Mouse (Mus musculus) naive thymus-derived CD4-positive, alpha-beta T cell, adult 2 months (primary cell): Measurements from ENCODE around the gene Bckdhb.
"Not testable (repeated sequence)": the region's sequence is repeated elsewhere in the genome, so short reads cannot be mapped to it uniquely, and the experiment has no call there.

Source experiments
- DNase-seq: peaks from one replicate; pipeline ENCODE4 v3.0.0-alpha.2; 2011; ENCODE audit warnings: low read depth

Gene Bckdhb

GRCm38 (mm10) chr9:83963296-83963695 is 38.4 kb downstream of the Bckdhb start:
- no peak for DNase-seq

GRCm38 (mm10) chr9:83964376-83964775 is 39.4 kb downstream of the Bckdhb start:
- DNase-seq: no peak

DNA sequence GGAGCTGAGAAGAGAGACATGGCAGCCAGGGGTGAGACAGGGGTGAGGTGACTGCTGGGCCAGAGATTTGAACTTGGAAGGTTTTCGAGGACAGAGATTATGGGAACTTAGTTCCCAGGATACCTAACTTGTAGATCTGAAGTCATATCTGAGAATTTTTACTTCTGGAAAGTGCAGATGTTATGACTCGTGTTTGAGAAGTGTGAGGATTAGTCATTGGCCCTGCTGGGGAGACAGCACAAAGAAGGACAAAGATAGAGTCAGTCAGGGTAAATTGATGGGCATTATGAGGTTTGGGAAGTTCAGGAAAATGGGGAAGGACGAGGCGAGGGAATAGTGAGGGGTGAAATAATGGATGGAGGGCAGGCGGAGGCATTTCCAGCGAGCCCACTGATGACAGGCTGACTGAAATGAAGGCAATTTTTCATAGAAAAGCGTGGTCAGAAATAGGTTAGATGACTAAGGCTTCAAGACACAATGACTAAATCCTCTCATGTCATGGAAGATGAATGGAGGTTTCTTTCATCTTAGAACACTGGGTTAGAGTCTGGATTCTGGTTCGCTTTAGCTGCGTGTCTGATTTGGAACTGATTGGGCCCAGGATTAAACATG is 42.6 kb downstream of the Bckdhb start:
- no peak for DNase-seq

DNA sequence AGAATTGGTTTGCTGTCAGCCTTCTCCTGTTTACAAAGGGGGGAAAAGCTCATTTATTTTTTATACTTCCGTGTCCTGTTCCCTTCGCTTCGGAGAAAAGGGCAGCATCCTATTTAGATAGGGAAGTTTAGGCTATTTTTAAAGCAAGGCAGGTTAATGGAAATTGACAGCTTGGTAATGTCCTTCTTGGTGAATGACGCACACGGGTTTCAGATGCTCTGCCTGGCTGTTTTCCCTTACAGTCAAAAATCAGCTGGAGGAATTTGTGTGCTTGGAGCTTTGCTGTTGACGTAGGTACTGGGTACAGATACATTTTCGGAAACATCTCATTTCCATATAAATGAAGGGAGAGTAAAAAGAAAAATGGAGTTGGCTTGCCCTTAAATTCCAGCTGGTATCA is 44.4 kb downstream of the Bckdhb start:
- no peak for DNase-seq

- no peak for DNase-seq
Observed at GRCm38 (mm10) chr9:83973467-83973866, 48.5 kb downstream of the Bckdhb start.

- DNase-seq: no peak
Observed at GRCm38 (mm10) chr9:83975811-83976210, 50.9 kb downstream of the Bckdhb start.

DNA sequence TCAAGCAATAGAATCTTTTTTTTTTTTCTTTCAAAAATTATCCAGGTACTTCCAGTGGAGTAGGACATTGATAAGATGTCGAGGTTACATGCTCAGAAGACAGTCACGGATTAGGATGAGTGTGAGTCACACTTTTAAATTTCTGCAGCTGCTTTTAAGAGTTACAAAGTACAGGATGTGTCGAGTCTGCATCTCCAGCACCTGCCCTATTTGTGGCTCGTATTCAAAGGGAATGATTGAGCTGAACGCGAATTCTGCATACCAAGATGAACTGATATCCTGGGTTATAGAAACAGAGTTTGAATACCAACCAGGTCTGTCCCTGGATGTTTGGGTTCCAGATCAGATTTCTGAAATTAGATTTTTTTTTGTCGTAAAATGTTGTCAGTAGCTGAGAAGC is 56.3 kb downstream of the Bckdhb start:
- DNase-seq: no peak

DNA sequence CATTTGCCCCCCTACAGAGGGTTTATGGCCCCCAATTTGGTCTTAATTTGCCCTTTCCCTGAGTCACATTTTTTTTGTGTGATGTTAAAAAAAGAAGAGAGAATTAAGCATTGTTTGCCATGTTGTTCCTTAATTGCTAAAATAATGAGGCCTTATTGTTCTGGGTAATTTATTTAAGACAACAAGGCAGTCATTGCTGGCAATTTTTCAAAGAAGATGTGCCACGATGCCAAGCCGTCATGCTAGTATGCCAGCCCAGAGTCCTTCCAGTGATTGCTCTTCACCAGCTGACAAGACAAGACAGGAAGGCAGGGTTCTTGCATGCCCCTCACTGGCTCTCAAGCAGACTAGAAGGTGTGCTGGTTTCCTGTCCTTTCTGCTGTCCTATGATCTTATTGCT is 84.0 kb downstream of the Bckdhb start:
- DNase-seq: no peak

DNA sequence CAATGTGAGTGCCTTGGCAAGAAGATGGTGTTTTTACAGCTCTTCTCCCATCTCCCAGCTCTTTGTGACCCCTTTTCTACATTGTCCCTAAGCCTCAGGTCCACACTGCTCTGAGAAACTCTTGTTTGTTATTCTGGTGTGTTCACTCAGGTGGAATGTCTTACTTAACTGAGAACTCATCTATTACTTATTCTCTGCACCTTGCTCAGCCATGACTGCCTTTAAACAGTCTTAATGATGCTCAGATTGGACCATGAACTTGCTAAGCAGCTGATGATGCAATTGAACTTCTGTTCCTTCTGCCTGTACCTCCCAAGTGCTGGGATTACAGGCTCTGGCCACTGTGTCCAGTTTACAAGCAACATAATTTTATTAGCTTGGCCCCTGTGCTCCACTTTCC is 86.2 kb downstream of the Bckdhb start:
- no peak for DNase-seq

DNA sequence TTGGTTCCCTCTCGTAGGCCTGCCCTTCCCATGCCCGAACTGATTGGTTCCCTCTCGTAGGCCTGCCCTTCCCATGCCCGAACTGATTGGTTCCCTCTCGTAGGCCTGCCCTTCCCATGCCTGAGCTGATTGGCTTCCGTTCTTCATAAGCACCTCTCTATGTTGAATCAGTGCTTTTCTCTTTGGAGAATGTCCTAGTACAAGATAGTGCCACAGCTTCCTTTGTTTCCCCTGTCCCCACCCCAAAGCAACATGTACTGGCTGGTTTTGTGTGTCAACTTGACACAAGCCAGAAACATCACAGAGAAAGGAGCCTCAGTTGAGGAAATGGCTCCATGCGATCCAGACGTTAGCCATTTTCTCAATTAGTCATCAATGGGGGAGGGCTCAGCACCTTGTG is 93.2 kb downstream of the Bckdhb start:
- DNase-seq: not testable (repeated sequence)

DNA sequence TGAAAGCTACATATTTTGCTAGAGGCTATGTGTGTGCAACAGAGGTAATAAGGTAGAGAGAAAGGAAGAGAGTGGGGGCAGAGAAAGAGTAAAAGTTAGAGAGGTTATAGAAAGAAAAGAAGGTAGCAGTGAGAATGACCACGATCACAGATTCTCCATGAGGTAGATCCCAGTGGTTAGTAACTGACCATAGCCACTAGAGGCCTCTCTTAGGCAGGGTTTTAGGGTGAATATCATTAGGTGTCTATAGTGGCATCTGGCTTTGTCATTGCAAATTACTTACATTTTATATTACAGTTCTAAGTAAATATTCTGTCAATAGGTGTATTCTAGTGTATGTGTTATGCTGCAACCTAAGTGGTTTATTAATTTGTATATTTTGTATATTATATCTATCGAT is 94.7 kb downstream of the Bckdhb start:
- DNase-seq: no peak

GRCm38 (mm10) chr9:84021189-84021588 is 96.2 kb downstream of the Bckdhb start:
- no peak for DNase-seq

DNA sequence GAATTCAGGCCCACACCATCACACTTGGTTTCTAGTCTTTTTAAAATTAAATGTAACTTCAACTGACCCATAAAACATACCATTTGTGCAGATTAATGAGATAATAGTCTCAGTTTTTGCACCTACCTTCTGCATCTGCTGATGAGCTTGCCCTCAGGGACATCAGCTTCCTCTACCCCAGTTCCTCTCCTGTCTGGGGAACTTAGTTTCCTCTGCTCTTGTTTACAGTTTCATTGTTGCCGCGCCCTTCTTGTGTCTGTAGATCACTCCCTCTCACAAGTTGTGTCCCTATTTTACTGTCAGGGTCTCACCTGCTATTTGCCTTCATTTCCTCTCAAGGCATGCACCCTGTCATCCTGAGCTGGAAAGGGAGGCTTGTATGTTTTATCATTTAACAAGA is 103.2 kb downstream of the Bckdhb start:
- DNase-seq: no peak

GRCm38 (mm10) chr9:84030691-84031290 is 105.8 kb downstream of the Bckdhb start:
- no peak for DNase-seq

DNA sequence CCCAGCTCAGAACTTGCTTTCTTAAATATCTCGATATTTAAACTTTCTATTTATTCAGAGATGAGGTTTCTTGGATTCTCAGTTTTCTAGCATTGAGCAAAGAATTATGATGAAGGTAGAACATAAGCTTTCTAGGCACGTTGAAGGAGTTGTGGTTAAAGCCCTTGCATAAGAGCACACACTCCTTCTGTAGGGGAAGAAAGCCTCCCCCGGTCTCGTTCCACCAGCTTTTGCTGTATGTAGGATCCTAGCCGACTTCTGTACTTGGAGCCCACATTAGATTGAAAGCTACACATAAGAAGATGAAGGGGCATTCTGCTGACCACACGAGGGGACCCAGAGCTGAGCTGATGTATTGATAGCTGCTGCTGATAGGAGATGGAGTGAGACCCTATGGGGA is 106.5 kb downstream of the Bckdhb start:
- no peak for DNase-seq

- no peak for DNase-seq
Observed at GRCm38 (mm10) chr9:84032669-84033341, 107.9 kb downstream of the Bckdhb start.

- DNase-seq: no peak
Observed at GRCm38 (mm10) chr9:84036046-84036445, 111.1 kb downstream of the Bckdhb start.

- DNase-seq: no peak
Observed at GRCm38 (mm10) chr9:84037224-84037623, 112.3 kb downstream of the Bckdhb start.

DNA sequence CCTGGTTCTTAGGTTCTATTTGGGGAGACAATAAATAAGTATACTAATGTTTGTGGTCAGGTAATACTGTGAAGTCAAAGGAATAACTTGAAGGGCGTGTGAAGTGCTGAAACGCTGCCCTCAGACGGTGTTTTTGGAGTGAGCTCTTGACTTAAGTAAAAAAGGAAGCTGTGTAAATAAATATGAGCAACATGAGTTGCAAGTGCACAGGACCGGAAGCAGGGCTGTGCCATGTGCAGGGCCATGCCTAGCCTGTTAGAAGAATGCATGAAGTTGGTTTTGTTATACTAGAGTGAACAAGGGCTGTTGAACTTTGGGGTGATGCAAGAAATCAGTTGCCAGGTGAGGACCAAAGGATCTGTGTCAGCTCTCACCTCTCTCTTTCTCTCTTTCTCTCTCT is 114.0 kb downstream of the Bckdhb start:
- no peak for DNase-seq

DNA sequence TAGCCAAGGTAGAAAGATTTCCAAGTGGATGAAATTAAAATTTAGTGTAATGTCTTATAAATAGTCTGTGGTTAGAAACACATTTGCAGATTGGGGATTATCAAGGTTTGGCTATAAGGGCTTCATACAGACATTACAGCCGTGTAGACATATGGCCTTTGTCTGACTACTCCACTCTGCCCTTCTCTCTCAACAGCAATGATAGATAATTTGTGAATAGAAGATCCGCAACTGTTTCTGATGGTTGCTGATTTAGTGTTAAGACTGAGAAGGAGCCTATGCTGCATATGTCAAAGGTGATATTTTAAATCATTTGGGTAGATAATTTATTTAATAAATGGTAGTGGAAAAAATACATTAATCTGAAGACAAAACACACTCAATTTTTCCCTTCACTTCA is 115.4 kb downstream of the Bckdhb start:
- no peak for DNase-seq

- DNase-seq: peak; percentile 12
Observed at GRCm38 (mm10) chr9:84041631-84042277, 116.8 kb downstream of the Bckdhb start.

DNA sequence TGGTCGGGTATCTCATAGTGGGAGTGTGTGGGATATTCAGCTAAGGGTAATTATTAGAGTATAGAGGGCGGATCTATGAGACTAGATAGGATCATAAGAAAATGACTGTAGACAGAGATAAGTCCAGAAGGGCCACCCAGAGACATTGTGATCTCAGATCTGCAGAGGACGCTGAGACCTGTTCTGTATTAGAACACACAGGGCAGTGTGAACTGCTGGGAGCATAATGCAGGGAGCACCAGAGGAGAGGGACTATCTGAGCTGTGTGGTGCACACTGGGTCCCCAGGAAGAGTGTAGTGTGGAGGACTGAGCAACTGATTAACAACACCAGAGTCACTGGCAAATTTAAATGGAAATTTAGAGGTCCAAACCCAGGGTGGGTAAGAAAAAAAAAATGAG is 117.6 kb downstream of the Bckdhb start:
- DNase-seq: no peak

DNA sequence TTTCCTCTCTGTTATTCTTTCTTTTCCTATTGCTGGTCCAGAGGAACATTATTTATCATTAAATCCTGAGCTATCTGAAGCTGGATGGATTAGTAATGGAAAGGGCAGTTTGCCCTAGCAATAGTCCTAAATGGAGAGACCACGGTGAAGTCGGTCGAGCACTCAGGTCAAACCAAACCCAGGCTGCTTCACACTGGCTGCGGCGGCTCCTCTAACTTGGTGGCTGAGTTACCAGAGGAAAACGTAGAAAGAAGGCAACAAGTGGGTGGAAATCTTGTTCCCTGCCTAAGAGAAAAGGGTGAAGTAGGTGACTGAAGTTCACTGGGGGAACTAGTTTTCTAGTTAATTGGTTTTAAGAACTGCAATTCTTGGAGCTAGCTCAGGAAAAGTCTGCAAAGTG is 119.2 kb downstream of the Bckdhb start:
- no peak for DNase-seq
